Mouse (Mus musculus) granulocyte monocyte progenitor cell, adult 5-6 weeks (primary cell): ENCODE measurements around the gene Sox5. TPM values are rescaled to one million over a fixed set of nuclear protein-coding genes. Genes with fewer than 3 reads are reported as not detected.

Experiments used
- ATAC-seq: replicated peaks from 2 replicates; pipeline ENCODE4 v1.8.0; 2016; ENCODE audit warnings: mild to moderate bottlenecking, moderate TSS enrichment, inconsistent platforms; ENCODE audit not compliant: poor library complexity, severe bottlenecking
- total RNA-seq, 2 experiments: library from RNA; stranded (forward) in 1 of 2; stranded (reverse) in 1 of 2; fragments of 200-712, 200-1000 nt in 1 of 2; fragments of >200 nt in 1 of 2; fragmentation: Nextera tagmentation in 1 of 2; gene quantifications; 2 replicates each; pipeline ENCODE4 v1.2.3; 2014 to 2017

Gene Sox5
- total RNA-seq, 2 experiments from 2014 or later = not detected

- no peak for ATAC-seq
These were observed 8.0 kb downstream of the Sox5 start for GRCm38 (mm10) chr6:144773736-144774135.

- no peak for ATAC-seq
These were observed 8.8 kb downstream of the Sox5 start for GRCm38 (mm10) chr6:144772985-144773384.

DNA sequence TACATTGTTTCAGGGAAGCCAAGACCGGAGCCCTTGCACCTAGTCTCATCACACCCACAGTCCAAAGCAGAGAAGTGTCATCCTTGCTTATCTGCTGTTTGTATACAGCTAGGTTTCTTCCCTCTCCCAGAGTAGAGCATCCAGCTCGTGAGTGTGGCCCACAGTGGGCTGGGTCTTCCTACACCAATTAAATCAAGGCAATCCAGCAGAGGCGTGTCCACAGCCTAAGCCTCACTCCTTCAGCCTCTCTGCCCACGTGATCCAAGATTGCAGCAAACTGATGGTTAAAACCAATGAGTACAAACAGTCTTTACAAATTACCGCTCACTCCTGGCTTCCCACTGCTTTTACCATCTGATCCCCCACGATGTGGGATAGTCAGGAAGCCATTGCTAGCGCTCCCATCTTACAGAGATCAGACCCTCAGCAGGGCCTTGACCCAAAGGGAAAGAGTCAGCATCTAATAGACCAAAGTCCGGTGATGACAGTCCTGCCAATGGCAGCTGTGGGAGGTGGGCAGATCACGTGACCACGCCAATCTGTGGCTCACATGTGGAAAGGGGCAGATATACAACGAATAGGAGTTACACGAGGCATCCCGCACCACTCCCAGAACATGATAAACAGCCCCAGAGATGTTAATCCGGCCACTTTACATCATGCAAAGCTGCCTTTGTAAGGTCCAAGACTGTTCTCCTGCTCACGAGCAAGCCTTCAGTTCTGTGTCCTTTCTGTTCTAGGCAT lies 9.4 kb downstream of the Sox5 start:
- ATAC-seq = peak; percentile 89

DNA sequence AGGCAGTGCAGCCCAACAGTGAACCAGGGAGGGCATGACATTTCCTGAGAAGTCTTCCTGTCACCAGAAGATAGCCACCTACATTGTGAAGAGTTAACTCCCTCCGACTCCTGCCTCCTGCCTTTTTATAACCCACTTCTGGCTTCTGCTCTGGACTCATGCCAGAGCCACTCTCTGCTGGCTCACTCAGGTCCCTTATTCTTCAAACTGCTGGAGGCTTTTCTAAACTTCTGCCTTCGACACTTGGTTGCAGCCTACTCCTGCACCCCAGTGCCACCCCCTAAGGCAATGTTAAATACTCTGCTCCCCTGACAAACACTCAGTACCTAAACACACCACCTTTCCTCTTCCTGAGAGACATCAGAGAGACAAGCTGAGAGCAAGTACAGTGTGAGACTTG lies 12.7 kb downstream of the Sox5 start:
- ATAC-seq = no peak

- no peak for ATAC-seq
These were observed 19.9 kb downstream of the Sox5 start for GRCm38 (mm10) chr6:144761902-144762301.

DNA sequence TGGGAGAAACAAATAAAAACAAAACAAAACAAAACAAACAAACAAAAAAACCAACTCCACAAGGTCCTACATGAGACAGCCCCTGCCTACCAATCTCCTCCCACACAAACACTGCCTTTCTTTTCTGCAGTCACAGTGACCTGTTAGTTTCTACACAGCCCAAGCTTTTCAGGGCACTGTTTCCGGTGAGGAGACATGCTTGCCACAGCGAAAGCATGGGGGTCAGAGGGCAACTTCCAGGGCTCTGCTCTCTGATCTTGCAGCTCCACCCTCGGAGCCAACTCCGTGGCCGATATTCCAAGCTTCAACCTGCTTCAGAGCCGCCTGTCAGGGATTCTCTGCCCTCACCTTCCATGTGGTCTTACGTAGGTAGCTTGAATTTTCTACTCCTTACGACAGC lies 22.6 kb downstream of the Sox5 start:
- ATAC-seq = no peak

- no peak for ATAC-seq
These were observed 24.4 kb downstream of the Sox5 start for GRCm38 (mm10) chr6:144757414-144757813.

- ATAC-seq = no peak
These were observed 25.3 kb downstream of the Sox5 start for GRCm38 (mm10) chr6:144756444-144756843.

- ATAC-seq = no peak
These were observed 26.5 kb downstream of the Sox5 start for GRCm38 (mm10) chr6:144755304-144755703.

GRCm38 (mm10) chr6:144754366-144754765 lies 27.4 kb downstream of the Sox5 start:
- no peak for ATAC-seq

DNA sequence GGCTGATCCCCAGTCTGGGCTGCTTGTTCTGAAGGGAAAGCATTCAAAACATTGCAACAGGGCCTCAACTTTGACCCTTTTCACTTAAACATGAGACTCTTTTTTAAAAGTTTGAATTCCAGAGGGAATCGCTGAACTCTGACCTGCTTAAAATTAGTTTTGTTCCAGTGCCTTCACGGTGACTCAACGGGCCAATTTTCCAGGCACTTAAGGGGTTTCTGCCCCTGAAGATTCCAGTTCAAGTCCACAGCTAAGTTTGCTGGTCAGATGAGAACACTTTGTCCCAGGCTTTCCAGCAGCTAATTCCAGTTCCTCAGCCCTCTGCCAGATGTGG lies 27.8 kb downstream of the Sox5 start:
- no peak for ATAC-seq

- no peak for ATAC-seq
These were observed 28.4 kb downstream of the Sox5 start for GRCm38 (mm10) chr6:144753225-144753962.

DNA sequence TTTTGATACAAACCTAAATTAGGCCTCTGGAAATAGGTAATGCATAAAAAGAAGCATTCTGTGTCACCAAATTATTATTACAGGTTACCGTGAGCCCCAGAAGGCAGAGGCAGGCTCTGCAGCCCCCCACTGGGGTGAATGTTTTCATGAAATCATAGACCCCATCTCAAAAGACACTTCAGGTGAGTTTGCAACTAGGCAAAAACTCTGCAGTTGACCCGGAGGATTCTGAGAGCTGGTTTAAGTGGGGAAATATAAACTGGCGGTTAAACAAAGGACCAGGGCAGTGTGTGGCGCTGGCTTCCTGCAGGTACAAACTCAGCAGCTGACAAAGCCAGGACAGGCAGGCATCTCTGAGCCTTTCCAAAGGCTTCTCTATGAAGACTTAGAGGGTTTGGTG lies 30.2 kb downstream of the Sox5 start:
- ATAC-seq = no peak

- no peak for ATAC-seq
These were observed 31.6 kb downstream of the Sox5 start for GRCm38 (mm10) chr6:144750197-144750596.

GRCm38 (mm10) chr6:144746436-144746835 lies 35.3 kb downstream of the Sox5 start:
- ATAC-seq = no peak

DNA sequence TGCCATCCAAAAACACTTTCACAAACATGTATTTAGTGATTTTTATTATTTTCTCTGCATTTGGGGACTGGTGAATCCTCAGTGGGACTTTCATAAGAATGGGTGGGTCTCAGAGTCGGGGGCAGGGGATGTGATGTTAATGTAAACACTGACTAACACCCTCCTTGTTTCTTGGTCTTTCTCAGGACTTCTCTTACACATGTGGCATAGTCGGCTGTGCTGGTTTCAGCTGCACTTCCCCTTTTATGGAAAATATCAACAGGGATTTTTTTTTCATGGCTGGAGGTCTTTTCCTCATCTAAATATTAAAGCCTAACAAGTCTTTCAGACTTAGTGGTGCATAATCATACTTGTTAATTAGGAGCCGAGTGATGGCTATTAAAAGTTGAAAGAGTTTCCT lies 39.2 kb downstream of the Sox5 start:
- peak; percentile 81 for ATAC-seq

GRCm38 (mm10) chr6:144741080-144741655 lies 40.6 kb downstream of the Sox5 start:
- no peak for ATAC-seq

GRCm38 (mm10) chr6:144740343-144740742 lies 41.4 kb downstream of the Sox5 start:
- ATAC-seq = no peak

DNA sequence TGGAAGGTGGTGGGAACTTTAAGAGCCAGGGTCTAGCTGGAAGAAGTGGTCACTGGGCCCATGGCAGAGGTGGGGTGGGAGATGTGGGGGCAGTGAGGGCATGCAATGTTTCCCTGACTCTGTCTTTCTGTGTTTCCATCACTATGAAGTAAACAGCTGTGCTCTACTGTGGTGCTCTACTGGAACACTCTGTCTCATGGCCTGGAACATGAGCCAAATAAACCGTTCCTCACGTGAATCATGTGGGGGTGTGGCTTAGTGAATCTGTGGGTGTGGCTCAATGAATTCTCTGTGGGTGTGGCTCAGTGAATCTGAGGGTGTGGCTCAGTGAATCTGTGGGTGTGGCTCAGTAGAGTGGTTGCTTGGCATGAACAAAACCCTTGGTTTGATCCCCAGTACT lies 42.0 kb downstream of the Sox5 start:
- peak; percentile 21; the same call in 1 of the 2 replicates for ATAC-seq

DNA sequence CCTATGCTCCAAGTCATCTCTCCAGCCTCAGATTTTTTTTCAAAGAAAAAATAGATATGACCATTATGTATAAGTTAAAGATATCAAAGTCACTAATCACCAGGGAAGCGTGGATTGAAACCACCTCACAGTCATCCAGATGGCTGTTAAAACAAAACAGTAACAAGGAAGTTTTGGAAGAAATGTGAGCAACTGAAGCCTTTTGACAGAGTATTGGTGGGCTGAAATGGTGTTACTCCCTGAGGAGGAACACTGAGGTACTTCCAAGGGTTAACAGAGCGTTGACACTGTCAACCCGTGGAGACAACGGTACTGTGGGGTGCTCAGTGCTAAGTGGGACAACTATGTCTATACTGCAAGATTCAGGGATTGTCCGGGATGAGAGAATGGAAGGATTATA lies 44.0 kb downstream of the Sox5 start:
- ATAC-seq = no peak

DNA sequence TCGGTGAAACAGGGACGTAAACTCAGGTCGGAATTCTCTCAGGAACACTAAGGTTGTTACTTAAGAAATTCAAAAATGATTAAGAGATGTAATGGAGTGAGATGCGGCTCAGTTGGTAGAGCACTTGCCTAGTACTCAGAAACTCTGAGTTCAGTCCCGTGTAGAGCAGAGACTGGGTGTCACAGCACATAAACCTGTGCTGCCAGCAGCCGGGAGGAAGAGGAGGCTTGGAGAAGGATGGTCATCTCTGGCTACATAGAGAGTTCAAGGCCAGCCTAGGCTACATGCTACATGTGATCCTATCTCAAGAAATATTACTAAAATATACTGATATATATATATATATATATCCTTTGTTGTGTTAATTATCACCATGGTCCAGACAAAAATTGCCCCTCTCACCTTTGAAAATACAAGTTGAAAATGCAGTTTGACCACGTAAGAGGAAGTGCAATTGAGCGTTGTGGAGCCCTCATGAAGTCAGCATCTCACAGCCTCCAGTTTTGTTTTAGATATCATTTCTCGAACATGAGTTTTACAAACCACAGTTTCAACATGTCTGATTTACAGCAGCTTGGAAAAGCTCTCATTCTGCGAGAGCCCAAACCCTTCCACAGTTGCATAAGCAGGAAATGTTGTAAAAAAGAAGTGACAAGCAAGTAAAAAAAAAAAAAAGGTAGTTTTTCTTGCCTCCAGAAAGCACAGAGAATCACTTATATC lies 50.4 kb downstream of the Sox5 start:
- peak; percentile 94 for ATAC-seq
